Mouse (Mus musculus): ENCODE results near the gene Chkb. TPM values are rescaled to one million over a fixed set of nuclear protein-coding genes. Genes with fewer than 3 reads are reported as not detected.
A peak's percentile ranks its signal among the peaks of the same experiment; 100 is the strongest.

Gene Chkb
- polyA plus RNA-seq, 1 experiment = 104 TPM

DNA sequence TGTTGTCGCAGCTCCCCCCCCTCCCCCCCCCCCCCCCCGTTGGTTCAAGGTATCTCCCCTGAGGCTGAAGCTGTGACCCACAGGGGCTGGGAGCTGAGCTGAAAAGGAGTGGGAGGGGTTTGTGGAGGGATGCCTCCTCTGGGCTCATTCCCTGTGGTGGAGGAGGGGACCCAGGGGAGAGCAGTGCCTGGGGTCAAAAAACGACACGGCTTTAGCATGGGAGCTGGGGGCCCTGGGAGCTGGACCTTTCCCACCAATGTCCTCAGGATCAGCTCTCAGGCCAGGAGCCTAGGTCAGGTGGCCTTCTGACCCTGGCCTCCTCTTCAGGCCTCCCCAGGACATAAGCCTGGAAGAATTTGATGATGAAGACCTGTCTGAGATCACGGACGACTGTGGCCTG is 25.1 kb upstream of the Chkb start:
- WGBS = 46% methylated on average over 4 of the region's 6 CpGs
- H3K4me3 ChIP-seq (ENCODE audit: low read depth, low read length) = no peak overlapping the region
- no peak for TF ChIP-seq CTCF (IDR thresholded peaks at IDR 0.05; ENCODE audit: extremely low read depth, insufficient read length, insufficient replicate concordance, low read depth, low read length)
- no peak for TF ChIP-seq POLR2A (IDR thresholded peaks at IDR 0.05; ENCODE audit: low read depth, low read length)
- no peaks in the 10 kb centered on the region for H3K36me3 ChIP-seq (ENCODE audit: control insufficient read depth, insufficient read depth, low read length)
- H3K27me3 ChIP-seq (ENCODE audit: control insufficient read depth, insufficient read depth, low read length) = peaks cover 13% of the 10 kb centered on the region
- H3K27ac ChIP-seq (ENCODE audit: insufficient read depth, low read depth, low read length) = no peak overlapping the region
- peaks cover 7% of the 10 kb centered on the region for H3K4me1 ChIP-seq (ENCODE audit: control insufficient read depth, insufficient read depth, insufficient read length, low read length)

DNA sequence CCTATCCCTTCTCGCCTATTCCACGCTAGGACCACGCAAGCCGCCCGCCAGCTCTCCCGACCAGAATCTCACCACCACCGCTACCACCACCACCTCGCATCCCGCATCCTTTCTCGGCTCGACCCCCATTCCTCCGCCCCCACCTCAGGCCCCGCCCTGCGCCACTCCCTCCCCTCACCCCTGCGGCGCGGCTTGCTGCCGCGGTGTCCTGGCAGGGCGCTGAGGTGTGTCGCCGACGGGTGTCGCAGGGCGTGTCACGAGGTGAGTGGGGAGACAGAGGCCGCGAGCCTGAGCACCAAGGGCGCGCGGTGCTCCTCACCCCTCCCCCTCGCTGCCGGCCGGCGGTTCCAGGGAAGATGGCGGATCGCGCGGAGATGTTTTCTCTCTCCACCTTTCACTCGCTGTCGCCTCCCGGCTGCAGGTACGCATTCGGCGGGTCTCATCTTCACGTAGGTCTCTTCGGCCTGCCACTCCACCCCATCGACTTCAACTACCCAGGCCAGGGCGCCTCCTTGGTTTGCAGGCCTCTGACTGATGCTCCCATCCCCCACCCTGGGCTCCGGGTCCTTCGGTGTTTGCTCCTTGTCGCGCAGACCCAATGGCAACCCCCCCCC is 24.3 kb upstream of the Chkb start, which contains the start of gene Mapk8ip2:
TSS of gene Mapk8ip2 (plus strand) at position 49 of the 614 bp plus-strand sequence.
- Histone ChIP-seq H3K4me1 (ENCODE audit: control insufficient read depth, insufficient read depth, insufficient read length, low read length) (peaks cover 7% of the 10 kb centered on the region), H3K4me3 (ENCODE audit: low read depth, low read length) (peak within 1 kb of the TSS; percentile 45), H3K36me3 (ENCODE audit: control insufficient read depth, insufficient read depth, low read length) (no peaks in the 10 kb centered on the region), H3K27ac (ENCODE audit: insufficient read depth, low read depth, low read length) (no peak within 1 kb of the TSS), H3K27me3 (ENCODE audit: control insufficient read depth, insufficient read depth, low read length) (peaks cover 13% of the 10 kb centered on the region)
- WGBS = 3% methylated on average over 53 of the region's 53 CpGs
- TF ChIP-seq CTCF (IDR thresholded peaks at IDR 0.05; ENCODE audit: extremely low read depth, insufficient read length, insufficient replicate concordance, low read depth, low read length) (no peak), POLR2A (IDR thresholded peaks at IDR 0.05; ENCODE audit: low read depth, low read length) (no peak)

DNA sequence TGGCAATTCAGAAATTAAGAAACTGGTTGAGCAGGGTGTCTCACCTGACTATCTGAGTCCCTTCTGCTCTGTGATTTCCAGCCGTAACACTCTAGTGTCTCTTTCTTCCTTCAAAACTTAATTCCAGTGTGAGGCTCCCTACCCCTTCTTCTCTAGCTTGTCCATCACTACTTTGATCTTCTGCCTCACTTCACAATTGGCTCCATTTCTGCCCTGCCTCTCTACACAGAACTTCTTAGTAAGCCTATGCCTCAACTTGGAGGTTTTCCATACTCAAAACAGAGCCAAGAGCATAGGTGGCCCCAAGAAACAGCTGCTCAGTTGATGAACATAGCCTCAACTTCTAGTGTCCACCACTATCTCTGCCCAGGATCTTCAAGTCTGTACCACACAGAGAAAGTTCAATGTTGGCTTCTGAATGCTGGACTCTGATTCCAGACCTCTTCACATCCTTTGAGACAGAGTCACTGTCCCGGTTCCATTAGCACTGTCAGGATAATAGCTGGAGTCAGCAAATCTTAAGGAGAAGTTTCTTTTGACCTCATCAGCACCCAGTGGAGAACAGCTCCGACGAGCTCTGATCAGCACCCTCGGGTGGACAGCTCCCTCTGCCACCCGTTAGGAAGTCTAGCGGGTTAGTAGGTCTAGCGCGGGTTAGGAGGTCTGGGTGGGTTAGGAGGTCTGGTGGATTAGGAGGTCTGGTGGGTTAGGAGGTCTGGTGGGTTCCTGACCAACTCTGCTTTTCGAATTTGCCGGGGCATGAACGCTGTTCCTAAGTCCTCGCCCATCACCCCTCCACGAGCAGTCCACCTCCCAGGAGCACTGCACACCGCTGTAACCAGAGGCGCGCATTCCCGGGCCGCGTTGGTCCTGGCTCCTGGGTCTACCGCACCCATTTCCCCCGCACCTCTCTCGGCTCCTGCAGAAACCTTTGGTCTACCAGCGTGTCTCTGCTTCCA is 23.5 kb upstream of the Chkb start:
- Histone ChIP-seq H3K36me3 (ENCODE audit: control insufficient read depth, insufficient read depth, low read length) (no peaks in the 10 kb centered on the region), H3K4me1 (ENCODE audit: control insufficient read depth, insufficient read depth, insufficient read length, low read length) (peaks cover 7% of the 10 kb centered on the region), H3K27ac (ENCODE audit: insufficient read depth, low read depth, low read length) (no peak overlapping the region), H3K4me3 (ENCODE audit: low read depth, low read length) (no peak overlapping the region; the same call in 1 of the 2 replicates), H3K27me3 (ENCODE audit: control insufficient read depth, insufficient read depth, low read length) (peaks cover 13% of the 10 kb centered on the region)
- 7% methylated on average over 24 of the region's 24 CpGs for WGBS
- no peak for TF ChIP-seq CTCF (IDR thresholded peaks at IDR 0.05; ENCODE audit: extremely low read depth, insufficient read length, insufficient replicate concordance, low read depth, low read length)
- no peak for TF ChIP-seq POLR2A (IDR thresholded peaks at IDR 0.05; ENCODE audit: low read depth, low read length)

DNA sequence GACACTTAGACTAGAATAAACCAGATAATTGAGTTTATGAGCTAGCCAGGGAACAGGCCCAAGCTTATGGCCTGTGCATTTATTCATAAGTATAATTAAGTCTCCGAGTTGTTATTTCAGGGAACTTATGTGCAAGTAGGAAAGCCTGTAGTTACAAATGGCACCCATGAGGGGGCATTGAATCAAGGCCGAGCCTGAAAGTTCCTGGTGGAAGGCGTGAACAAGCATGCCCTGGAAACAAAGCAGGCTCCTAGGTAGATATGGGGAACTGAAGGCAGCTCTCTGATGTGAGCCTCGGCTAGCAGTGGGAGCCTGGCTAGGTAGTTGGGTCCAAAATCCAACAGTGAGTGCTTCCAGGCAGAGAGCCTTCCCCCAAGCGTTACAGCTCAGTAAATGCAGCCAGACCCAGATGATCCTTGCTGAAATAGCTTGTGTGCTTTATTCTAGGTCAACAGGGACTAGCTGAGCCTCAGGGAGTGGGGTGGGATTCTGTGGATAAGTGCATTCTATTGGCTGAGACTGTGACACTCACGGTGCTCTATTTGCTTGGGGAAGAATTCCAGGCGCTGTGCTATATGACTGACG is 12.9 kb upstream of the Chkb start:
- Histone ChIP-seq H3K4me1 (ENCODE audit: control insufficient read depth, insufficient read depth, insufficient read length, low read length) (0 out of 2 replicates have a peak, but pooled peaks cover 1% of the 10 kb centered on the region), H3K4me3 (ENCODE audit: low read depth, low read length) (no peak overlapping the region), H3K27ac (ENCODE audit: insufficient read depth, low read depth, low read length) (no peak overlapping the region), H3K36me3 (ENCODE audit: control insufficient read depth, insufficient read depth, low read length) (no peaks in the 10 kb centered on the region), H3K27me3 (ENCODE audit: control insufficient read depth, insufficient read depth, low read length) (no peaks in the 10 kb centered on the region)
- WGBS = 44% methylated on average over 8 of the region's 8 CpGs
- no peak for TF ChIP-seq CTCF (IDR thresholded peaks at IDR 0.05; ENCODE audit: extremely low read depth, insufficient read length, insufficient replicate concordance, low read depth, low read length)
- TF ChIP-seq POLR2A (IDR thresholded peaks at IDR 0.05; ENCODE audit: low read depth, low read length) = no peak

DNA sequence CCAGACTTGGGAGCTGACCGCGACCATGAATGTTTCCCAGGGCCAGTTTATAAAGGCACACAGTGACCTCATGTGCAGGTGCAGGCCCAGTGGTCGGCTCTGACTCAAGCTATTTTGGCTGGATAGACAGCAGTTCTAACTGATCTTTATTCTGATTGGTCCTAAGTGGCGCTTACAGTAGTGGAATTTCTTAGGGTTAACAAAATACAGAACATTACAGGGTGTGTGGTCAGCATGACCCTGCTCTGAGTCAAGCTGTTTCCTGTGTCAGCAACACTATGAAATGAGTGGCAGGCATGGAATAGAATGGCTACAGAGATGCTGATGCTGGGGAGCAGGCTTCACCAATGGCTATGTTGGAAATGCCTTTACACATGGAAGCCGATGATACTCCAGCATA is 6.2 kb upstream of the Chkb start:
- no peak overlapping the region for H3K27ac ChIP-seq (ENCODE audit: insufficient read depth, low read depth, low read length)
- TF ChIP-seq POLR2A (IDR thresholded peaks at IDR 0.05; ENCODE audit: low read depth, low read length) (no peak), CTCF (IDR thresholded peaks at IDR 0.05; ENCODE audit: extremely low read depth, insufficient read length, insufficient replicate concordance, low read depth, low read length) (no peak)
- WGBS = 83% methylated on average over 5 of the region's 5 CpGs

DNA sequence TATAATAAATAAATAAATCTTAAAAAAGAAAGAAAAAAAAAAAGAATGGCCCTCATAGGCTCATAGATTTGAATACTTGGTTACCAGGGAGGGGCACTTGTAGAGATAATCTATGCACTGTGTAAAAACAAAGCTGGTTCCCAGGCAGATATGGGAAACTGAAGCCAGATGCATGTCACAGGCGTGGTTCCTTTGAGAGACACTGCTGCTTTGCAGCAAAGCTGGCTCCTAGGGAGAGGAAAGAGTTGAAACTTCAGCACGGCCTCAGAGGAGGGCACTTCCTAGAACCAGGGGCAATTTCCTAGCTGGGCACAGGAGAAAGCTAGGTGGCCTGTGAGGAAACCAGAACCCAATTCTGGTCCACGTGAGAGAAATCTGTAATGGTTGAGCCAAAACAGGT is 4.4 kb upstream of the Chkb start:
- Histone ChIP-seq H3K4me3 (ENCODE audit: low read depth, low read length) (no peak overlapping the region), H3K27me3 (ENCODE audit: control insufficient read depth, insufficient read depth, low read length) (no peaks in the 10 kb centered on the region), H3K4me1 (ENCODE audit: control insufficient read depth, insufficient read depth, insufficient read length, low read length) (peaks cover 10% of the 10 kb centered on the region; the same call in 1 of the 2 replicates), H3K36me3 (ENCODE audit: control insufficient read depth, insufficient read depth, low read length) (no peaks in the 10 kb centered on the region), H3K27ac (ENCODE audit: insufficient read depth, low read depth, low read length) (no peak overlapping the region)
- WGBS = 67% methylated on average over 3 of the region's 3 CpGs
- TF ChIP-seq POLR2A (IDR thresholded peaks at IDR 0.05; ENCODE audit: low read depth, low read length) (no peak), CTCF (IDR thresholded peaks at IDR 0.05; ENCODE audit: extremely low read depth, insufficient read length, insufficient replicate concordance, low read depth, low read length) (no peak)

More for the DNA sequence above, 6.2 kb upstream of the Chkb start:
- no peaks in the 10 kb centered on the region for H3K27me3 ChIP-seq (ENCODE audit: control insufficient read depth, insufficient read depth, low read length)
- no peak overlapping the region for H3K4me3 ChIP-seq (ENCODE audit: low read depth, low read length)
- H3K36me3 ChIP-seq (ENCODE audit: control insufficient read depth, insufficient read depth, low read length) = no peaks in the 10 kb centered on the region
- H3K4me1 ChIP-seq (ENCODE audit: control insufficient read depth, insufficient read depth, insufficient read length, low read length) = peaks cover 9% of the 10 kb centered on the region; the same call in 1 of the 2 replicates

All from small intestine, adult 2 months (tissue).